Mouse (Mus musculus) cerebellum, adult 9-11 months (tissue): ENCODE measurements around the gene Chtf18.
A peak's percentile ranks its signal among the peaks of the same experiment; 100 is the strongest.
"Not testable (repeated sequence)": the region's sequence is repeated elsewhere in the genome, so short reads cannot be mapped to it uniquely, and the experiment has no call there.

Experiments
- DNase-seq: peaks from one replicate; pipeline ENCODE4 v3.0.0; 2022

Chtf18 gene

GRCm38 (mm10) chr17:25727265-25728008, at the start of gene Chtf18, which contains the start of gene Rpusd1:
TSS of gene Chtf18 (minus strand) at chr17:25727419.
TSS of gene Rpusd1 (plus strand) at chr17:25727670.
- peak; percentile 100 for DNase-seq

- peak; percentile 31 for DNase-seq
Measured at GRCm38 (mm10) chr17:25775318-25776062, 48.3 kb upstream of the Chtf18 start.

DNA sequence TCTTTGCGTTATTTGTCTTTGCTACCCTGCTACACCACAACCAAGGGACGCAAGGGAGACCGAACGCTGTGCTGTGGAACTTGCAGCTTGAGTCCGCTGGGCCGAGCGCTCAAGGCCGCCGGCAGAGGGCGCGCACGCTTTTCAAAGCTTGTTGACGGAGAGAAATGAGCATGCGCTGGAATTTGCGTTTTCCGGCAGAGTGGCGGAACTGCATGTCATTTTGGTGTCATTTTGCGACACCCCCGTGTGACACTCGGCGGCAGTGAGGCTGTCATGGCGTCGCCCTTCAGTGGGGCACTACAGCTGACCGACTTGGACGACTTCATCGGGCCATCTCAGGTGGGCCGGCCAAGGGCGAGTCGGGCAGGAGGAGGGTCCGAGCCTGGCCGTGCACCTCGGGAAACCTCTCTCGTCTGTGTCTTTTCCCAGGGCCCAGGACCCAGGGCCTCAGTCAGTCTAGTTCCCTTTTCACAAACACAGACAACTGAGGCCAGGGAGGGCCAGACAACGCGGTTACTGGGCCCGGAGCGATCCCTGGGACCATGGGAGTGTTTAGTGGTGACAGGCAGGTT, 46.4 kb upstream of the Chtf18 start, which contains the start of gene Narfl:
Narfl (plus strand) TSS at position 228 of the 572 bp plus-strand sequence.
- DNase-seq = peak; percentile 97

GRCm38 (mm10) chr17:25769331-25769730, 42.1 kb upstream of the Chtf18 start:
- DNase-seq = no peak

- DNase-seq = no peak
Measured at GRCm38 (mm10) chr17:25765886-25766285, 38.7 kb upstream of the Chtf18 start.

DNA sequence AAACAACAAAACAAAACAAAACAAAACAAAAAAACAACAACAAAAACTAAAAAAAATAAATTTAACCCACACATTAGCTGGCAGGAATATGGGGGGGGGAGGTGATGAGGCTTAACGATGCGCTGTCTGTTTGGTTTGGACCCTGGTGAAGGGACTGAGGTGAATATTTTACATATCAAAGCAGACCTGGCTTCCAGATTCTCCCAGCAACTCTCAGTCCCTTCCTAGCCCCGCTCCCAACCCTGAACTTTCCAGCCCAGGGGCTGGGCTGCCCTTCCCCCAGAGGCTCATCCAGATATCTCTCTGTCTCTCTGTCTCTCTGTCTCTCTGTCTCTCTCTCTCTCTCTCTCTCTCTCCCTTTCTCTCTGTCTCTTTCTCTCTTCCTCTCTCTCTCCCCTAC, 35.4 kb upstream of the Chtf18 start:
- no peak for DNase-seq

DNA sequence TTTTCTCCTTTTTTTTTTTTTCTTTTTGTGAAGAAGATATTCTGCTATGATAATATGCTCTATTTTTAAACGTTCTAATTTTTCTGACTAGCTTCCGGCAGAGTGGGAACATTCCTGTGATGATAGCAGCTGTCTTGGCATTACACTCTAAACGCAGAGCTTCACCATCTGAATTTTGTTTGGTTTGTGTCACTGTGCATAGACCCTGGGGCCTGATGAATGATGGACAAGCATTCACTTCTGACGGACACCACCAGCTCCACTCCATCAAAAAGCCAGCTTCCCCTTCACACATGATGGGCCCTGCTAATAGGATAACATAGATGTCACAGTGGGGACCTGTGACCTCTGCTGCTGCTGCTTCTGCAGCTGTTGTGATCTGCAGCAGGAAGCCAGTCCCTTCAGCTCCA, 34.3 kb upstream of the Chtf18 start:
- DNase-seq = no peak

GRCm38 (mm10) chr17:25760148-25760547, 32.9 kb upstream of the Chtf18 start:
- DNase-seq = no peak

GRCm38 (mm10) chr17:25757691-25758090, 30.5 kb upstream of the Chtf18 start:
- no peak for DNase-seq

DNA sequence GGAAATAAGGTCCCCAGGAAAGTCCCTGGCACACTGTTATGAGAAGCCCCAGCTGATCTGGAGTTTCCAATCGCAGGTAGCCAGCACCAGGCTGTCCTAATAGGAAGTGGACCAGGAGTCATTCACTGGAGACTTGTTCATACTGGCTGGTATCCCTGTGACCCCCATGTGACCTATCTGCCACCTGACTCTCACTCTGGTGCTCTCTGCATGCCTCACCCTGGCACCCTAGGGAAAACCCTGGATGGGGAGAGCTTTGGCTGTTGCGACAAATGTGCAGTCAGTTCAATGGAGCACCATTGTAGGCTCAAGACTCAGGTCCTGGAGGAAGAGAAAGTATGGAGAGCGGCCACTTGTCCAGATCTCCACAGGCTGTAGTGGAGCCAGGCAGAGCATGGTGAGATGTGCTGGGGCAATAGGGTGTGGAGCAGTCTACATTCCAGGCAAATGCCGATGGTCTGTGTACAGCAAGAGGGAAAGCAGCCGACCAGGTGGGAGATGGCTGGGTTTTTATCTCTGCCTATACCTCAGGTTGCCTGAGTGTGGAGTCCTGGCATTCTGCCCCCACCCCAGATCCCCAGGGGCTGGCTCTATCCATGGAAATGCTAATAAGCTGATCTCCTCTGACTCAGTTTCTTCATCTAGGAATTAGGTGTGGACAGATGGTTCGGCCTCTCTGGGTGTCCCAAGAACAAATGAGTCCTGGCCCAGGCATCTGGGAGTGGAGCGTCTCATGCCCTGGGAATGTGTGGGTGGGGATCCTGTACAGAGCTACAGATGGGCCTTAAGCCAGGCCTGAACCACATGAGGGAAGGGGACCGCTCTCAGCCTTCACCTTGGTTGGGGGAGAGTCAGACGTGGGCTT, 29.4 kb upstream of the Chtf18 start:
- DNase-seq = no peak

DNA sequence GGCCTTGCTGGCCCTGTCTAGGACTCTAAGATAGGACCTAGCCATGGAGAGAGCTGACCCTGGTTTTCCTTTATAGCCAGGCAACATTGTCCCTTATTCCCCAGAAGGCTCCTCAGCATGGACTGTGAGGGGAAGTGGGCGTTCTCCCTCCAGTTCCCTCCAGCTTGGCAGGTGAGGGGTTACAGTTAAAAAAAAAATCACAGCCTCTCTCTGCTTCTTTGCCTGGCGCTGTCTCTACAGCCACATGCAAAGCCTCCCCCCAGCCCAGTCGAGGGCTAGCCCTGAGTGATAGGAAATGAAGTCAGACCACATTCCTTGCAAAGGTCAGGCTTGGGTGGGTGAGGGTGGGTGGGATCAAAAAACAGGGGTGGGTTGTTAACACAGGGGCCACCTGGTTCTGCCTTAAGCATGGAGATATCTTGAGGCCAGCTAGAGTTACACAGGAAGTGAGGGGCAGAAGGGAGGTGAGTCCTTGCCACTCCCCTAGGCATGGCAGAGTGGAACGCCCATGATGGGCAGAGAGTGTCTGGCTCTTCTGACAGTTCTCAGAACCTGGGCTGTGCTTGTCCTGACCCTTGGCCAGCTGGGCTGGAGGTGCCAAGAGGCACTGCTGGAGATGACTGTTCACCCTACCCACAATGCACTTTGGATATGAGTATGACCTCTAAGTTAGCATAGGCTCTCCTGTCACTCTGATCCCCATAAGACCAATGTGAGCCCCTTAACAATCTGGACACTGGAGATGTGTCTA, 28.6 kb upstream of the Chtf18 start:
- DNase-seq = no peak

- DNase-seq = no peak
Measured at GRCm38 (mm10) chr17:25755086-25755485, 27.9 kb upstream of the Chtf18 start.

GRCm38 (mm10) chr17:25754241-25754640, 27.0 kb upstream of the Chtf18 start, which contains the start of gene Msln:
TSS of gene Msln (minus strand) at chr17:25754378.
- DNase-seq = no peak

- DNase-seq = no peak
Measured at GRCm38 (mm10) chr17:25751446-25751845, 24.2 kb upstream of the Chtf18 start.

DNA sequence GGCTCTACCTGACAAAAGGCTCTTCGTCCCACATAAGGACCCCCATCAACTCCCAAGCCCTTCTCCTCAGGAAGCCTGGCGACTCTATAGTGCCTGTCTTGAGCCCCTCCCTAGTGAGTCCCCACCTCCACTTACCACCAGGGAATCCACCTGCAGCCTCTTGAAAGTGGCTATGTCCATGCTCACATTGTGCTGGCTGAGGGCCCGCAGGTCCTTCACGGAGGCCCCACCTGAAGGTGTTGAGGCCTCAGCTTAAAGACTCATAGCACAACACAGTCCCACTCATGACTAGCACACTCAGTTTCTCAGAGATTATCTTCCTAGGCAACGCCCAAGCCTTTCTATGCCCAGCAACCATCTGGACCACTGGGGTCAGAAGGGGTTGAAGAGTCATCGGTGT, 22.1 kb upstream of the Chtf18 start:
- DNase-seq = no peak

DNA sequence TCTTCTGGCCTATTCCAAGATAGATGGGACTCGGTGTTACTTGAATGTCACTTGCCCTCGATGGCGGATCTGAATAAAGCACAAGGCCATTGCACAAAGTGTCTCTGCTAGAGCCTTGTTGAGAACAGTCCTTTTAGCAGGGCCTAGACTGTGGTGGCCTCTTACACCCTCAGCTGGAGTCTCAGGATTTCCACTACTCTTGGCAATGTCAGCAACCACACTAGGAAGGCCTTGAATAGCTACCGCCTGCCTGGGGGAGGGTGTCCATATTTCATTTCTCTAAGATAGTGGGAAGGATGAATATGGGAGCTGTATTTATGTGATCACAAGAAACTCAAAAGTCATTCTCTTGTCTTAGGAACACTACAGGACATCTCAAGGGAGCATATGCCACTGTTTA, 21.0 kb upstream of the Chtf18 start:
- DNase-seq = no peak

DNA sequence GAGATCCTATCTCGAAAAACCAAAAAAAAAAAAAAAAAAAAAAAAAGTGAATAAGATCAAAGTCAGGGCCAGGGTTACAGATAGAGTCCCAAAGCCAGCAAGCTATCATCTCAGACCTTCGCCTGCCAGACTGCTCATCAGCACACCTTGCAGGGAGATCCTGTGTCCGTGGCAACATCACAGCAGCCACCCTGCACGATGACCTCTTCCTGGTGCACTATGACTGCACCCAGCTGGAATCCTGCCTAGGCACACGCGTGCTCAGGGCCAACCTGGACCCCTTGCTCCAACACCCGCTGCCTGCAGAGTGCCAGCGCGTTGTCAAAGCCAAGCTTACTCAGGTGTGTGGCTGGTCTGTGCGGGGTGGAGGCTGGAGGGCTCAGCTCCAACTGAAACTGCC, 17.1 kb upstream of the Chtf18 start:
- no peak for DNase-seq

DNA sequence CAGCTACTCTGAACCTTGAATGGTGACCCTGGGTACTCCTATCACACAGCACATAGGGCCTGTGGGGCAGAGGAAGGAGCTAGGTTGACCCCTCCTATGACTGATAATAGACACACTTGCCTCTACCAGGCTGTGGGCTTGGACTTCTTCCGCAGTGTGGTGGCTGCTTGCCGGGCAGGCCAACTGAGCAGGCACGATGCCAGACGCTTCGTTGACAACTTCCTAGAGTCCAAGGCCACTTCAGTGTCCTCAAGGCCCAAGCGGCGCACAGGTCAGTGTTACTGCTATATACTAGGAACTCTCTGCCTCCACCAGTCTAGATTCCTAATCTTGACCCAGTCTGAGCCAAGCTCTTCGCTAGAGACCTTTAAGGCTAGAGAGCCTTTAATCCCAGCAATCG, 16.6 kb upstream of the Chtf18 start:
- no peak for DNase-seq

DNA sequence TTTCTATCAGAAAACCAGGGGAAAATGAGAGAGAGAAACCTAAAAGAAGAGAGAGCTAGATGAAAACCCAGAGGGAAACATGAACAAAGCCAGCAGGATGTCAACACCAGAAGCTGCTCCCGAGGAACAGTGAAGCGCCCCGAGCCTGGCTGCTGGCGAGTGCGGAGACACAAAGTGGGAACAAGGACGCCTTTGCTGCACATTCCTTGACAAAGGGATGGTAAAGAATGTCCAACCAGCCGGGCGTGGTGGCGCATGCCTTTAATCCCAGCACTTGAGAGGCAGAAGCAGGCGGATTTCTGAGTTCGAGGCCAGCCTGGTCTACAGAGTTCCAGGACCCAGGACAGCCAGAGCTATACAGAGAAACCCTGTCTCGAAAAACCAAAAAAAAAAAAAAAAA, 14.3 kb upstream of the Chtf18 start:
- not testable (repeated sequence) for DNase-seq

DNA sequence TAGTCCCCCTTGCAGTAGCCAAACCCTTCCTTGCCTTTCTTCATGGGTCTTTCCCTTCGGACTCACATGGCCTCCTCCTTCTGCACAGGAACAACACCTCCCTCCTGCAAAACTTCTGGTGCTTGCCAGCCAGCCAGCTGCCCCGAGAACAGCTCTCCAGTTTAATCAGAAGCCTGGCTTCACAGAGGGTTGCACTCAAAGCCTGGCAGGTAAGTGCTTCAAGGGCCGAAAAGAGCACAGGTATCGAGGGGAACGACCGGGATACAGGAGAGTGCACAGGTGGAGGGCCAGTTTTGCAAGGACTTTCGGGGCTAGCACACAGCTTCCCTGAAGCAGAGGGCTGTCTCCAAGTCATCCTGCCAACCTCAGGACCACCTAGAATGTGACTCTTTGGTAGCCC, 11.6 kb upstream of the Chtf18 start:
- no peak for DNase-seq

GRCm38 (mm10) chr17:25735745-25736144, 8.5 kb upstream of the Chtf18 start, which contains the start of gene Mslnl:
TSS of gene Mslnl (plus strand) at chr17:25736042.
- DNase-seq = no peak

- no peak for DNase-seq
Measured at GRCm38 (mm10) chr17:25735246-25735645, 8.0 kb upstream of the Chtf18 start.
